Mouse (Mus musculus): Measurements from ENCODE around the gene Elovl1. TPM values are rescaled to one million over a fixed set of nuclear protein-coding genes. Genes with fewer than 3 reads are reported as not detected.

Elovl1 gene
- 10 to 100 TPM; 25.4 to 30.1 TPM for total RNA-seq (2021)
- long read RNA-seq, experiment 1, transcript Elovl1-201 (8 exons, 1,811 nt) = major isoform, 57 of 60 reads
- long read RNA-seq, experiment 1, partial matches to known transcripts = 1 of 60 reads
- long read RNA-seq, experiment 1, other reads (novel, unspliced or antisense) = 0 of 60 reads
- long read RNA-seq, experiment 2, transcript Elovl1-201 (8 exons, 1,811 nt) = major isoform, 39 of 39 reads
- long read RNA-seq, experiment 2, partial matches to known transcripts = 0 of 39 reads
- long read RNA-seq, experiment 2, other reads (novel, unspliced or antisense) = 0 of 39 reads

DNA sequence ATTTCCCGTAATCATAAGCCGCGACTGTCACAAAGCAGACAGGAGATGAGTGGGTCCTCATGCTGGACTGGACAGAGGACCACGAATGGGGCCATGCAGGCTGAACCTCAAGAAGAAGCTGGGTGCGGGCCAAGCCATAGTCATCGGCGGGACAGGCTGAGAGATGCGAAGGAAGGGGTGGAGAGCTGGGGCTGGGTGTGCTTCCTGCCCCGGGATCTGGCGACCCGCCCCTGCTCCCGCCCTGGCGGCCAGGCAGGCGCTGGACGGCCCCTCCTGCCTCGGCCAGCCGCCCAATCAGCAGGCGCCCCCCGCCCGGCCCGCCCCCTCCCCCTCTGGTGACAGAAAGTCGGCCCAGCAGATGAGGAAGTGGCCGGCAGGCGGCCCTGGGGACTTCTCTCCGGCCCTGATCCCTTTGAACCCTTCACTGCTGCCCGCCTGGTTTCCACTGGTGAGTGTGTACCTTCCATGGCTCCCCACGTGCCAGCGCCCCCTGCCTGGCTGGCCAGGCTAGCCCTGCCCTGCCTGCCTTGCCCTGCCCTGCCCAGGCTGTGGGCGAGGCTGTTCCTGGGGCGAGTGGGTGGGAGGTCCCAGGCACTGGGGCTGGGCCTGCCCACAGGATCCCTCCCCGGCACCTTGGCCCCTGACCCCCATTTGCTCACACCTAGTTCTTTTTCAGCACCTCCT, at the start of gene Elovl1:
Gene Elovl1 (plus strand): TSS at position 326 of the 684 bp plus-strand sequence.
- intact Hi-C loops (cut with DNase I) = loop anchor here (5.0 kb wide), 1 partner anchor 59 kb away; no protein-coding TSS in a partner anchor
- peak; percentile 95 to 96 for DNase-seq

DNA sequence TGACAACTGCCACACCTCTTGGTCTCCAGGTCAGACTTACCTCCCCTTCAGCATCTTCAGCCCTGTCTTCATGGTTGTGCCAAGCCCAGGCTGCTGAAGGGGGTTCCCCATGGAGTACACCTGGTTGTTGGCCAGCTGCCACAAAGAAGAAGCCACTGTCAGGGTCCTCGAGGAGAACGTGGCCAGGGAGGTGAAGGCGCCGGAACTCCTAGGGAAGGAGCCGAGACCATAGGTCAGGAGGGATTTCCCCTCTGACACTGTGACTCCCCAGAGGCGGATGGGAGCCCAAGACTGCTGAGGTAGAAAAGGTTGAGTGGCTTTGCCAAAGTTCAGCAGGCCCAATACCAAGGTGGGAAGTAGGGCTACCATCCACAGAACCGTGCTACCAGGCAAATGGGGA, 44.6 kb upstream of the Elovl1 start:
- no peak for DNase-seq
- intact Hi-C loops (cut with DNase I) = no loop called here

DNA sequence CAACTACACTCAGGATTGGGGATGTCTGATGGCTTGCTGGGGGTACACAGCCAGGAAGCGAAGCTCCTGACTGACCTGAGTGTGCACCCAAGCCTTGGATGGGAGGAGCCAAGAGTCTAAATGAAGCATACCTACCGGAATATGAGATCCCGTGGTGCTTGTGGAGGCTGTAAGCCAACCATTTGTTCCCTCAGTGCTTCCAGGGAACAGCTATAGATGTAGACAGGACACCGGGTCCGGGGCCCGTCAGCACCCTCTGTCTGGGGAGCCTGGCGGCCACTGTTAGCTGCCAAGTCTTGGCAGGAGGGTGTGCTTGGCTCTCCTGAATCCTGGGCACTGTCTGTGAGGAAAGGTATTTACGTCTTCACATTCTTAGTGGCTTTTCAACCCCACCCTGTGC, 40.6 kb upstream of the Elovl1 start:
- DNase-seq = no peak
- intact Hi-C loops (cut with DNase I) = no loop called here

DNA sequence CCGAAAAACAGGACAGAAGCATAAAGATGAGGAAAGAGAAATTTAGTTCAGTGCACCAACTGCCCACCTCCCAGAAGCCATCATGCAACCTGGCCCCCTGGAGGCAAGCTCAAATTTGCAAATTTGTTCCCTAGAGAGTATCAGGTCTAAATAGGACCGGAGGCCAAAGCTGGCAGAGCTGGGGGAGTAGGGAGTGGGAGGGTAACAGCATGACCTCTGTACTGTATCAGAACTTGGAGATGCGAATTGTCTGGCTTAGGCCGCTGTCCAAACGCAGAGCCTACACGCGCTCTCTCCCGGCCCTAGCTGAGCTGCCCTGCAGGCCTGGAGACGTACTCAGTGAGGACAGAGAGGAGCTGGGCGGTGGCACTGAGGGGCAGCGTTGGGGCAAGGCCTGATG, 37.7 kb upstream of the Elovl1 start:
- no peak for DNase-seq
- intact Hi-C loops (cut with DNase I) = no loop called here

DNA sequence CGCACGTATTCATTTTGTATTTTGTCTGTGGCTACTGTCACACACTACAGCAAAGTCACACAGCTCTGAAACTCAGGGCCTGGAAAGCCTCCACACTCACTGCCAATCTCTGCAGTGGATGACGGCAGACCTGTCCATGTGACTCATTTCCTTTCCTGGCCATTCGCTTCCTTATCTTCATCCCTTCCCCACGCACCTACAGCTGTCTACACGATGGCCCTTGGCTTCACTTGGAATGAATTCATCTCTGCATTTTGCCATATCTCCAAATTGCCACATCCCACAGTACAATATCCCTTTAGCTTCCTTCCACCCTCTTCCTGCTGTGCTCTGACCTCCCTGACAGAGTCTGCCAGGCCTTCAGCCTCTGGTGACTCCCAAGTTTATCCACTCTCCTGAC, 33.4 kb upstream of the Elovl1 start:
- intact Hi-C loops (cut with DNase I) = no loop called here
- DNase-seq = peak in 1 of 2 experiments; percentile 18

DNA sequence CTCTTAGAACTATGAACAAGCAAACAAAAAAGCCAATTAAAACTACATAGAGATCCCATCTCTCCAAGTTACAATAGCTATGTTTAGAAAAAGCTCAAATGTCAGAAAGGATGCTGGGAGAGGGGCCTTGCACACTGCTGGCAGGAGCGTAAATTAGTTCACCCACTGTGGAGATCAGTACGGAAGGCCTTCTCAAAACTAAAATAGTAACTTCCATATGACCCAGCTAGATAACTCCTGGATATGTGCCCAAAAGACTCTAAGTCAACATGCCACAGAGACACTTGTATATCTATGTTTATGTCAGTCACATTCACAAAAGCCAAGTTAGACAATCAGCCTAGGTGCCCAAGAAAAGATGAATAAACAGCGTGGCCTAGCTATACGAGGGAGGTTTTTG, 32.6 kb upstream of the Elovl1 start:
- intact Hi-C loops (cut with DNase I) = no loop called here

DNA sequence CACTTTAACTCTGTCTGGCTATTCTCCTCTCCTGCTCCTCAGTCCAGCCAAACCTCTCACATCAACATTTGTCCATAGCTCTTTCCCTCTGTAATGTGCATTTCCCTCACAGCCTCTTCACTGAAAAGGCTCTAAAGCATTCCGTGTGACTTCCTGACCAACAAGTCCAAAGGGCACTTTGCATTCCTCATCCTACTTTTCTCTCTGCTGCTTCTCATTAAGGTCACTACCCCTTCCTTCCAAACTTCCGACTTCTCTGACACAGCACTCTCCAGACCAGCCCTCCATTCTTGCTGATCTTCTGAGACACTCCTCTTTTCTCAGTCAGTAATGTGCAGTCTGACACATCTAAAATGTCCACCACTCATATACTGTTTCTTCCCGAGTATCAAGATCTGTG, 31.5 kb upstream of the Elovl1 start:
- no peak for DNase-seq
- intact Hi-C loops (cut with DNase I) = no loop called here

More for the DNA sequence above, 32.6 kb upstream of the Elovl1 start:
- no peak for DNase-seq

DNA sequence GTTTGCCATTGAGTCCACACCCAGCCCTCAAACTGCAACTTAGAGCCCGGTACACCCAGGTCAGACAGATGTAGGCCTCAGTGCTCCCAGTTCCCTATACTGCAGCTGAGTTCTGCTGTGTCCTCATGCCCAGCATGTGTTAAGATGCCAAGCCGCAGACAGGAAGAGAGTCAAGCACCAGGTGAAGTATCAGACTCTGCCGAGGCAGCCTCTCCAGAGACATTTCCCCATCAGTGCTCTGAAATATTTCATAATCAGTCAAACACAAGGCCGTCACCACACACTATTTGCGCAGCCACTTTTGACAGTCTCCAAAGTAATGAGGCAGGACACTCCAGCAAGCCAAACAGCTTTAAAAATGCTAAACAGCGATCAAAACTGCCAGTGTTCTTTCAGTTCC, 29.5 kb upstream of the Elovl1 start:
- DNase-seq = no peak

DNA sequence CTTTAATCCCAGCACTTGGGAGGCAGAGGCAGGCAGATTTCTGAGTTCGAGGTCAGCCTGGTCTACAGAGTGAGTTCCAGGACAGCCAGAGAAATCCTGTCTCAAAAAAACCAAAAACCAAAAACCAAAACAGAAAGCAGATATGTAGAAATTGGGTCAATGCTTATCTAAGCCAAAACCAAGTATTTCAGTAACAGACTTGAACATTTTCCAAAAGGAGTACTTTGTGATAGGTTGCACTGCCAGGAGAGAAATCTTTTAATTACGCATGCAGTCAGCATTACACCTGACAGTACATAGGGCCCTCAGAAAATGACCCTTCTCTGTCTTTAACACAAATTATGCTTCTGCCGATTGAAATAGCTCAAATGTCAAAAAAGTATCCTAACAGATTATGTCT, 26.5 kb upstream of the Elovl1 start:
- no peak for DNase-seq
- intact Hi-C loops (cut with DNase I) = no loop called here

More for the DNA sequence above, 29.5 kb upstream of the Elovl1 start:
- intact Hi-C loops (cut with DNase I) = no loop called here

DNA sequence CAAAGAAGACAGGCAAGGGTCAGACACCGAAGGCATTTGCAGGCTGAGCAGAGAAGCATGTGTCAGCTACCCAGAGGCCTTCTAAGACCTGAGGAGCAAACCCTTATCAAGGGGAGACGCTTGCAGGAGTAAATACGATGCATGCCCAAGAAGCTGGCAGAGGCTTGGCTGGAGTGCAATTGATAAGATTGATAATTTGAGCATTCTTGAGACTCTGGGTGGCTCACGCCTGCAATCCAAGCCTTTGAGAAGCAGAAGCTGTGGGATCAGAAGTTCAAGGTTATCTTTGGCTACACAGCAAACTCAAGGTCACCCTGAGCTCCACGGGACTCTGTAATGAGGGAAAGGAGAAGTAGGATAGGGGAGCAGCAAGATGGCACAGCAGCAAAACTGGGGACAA, 26.0 kb upstream of the Elovl1 start:
- intact Hi-C loops (cut with DNase I) = no loop called here
- no peak for DNase-seq

DNA sequence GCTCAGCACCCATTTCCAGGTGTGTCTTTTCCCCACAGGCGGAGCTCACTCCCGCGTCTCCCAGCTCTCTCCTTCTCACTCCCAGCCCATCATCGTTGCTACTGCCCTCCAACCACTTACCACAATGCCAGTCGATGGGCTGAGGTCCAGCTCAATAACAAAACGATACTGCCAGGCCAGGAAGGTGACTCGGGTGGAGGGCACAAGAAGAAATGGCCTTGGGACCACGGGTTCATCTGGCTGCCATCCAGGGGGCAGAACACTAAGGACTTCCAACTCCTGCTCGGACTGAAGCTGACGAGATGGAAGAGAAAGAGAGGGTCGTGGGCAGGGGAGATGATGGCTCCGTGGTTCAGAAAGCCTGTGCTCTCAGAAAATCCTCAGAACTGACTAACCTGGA, 25.2 kb upstream of the Elovl1 start:
- DNase-seq = no peak
- intact Hi-C loops (cut with DNase I) = no loop called here

DNA sequence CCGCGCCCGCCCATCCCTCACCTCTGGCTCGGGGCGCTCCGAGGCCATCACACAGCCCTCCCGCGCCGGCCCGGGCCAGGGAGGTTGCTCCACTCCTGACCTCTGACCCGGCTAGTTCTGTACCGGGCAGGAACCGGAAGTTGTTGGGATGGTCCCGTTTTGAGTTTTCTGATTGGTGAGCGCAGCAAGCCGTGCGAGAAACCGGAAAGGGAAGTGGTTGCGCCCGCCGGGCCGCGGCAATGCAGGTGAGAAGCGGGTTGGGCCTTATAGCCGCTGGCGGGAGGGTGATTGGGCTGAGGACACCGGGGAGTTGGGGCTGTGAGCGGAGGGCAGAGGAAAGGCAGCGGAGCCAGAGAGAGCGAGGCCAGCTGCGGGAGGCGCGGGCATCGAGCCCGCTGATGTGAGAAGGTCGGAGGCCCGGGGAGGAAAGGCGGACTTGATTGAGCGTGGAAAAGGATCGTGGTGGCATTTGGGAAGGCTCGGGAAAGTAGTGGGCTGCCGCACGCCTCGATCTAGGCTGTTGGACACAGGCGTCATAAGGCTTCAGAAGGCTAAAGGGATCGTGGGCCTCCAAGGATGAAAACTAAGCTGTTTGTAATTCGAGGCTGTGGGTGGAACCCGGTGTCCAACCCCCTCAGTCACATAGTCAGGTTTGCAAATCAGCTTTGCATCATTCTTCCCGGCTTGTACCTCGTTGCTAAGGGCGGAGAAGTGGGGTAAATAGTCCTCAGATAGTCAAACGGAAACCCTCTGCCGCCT, 18.6 kb upstream of the Elovl1 start, which contains the start of the genes Szt2 and Med8:
Gene Szt2 (minus strand): TSS at position 132 of the 759 bp plus-strand sequence.
Gene Med8 (plus strand): TSS at position 196 of the 759 bp plus-strand sequence.
- peak; percentile 86 to 91 for DNase-seq
- intact Hi-C loops (cut with DNase I) = loop anchor here (5.0 kb wide), 1 partner anchor 158 kb away; no protein-coding TSS in a partner anchor

DNA sequence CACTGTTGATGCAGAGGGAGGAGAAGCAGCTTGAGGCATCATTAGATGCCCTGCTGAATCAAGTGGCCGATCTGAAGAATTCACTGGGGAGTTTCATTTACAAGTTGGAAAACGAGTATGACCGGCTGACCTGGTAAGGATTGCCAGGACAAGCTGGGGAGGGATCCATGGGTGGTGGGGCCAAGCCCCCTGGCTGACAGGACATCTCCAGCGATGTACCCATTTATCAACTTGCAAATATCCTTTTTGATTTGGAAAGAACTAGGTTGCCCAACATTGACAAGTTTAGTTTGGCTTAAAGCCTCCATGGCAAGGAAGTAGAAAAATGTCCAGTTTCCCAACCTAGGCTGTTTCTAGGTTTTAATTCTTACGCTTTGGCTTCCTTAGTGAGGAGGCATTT, 17.0 kb upstream of the Elovl1 start:
- DNase-seq = no peak
- intact Hi-C loops (cut with DNase I) = no loop called here

DNA sequence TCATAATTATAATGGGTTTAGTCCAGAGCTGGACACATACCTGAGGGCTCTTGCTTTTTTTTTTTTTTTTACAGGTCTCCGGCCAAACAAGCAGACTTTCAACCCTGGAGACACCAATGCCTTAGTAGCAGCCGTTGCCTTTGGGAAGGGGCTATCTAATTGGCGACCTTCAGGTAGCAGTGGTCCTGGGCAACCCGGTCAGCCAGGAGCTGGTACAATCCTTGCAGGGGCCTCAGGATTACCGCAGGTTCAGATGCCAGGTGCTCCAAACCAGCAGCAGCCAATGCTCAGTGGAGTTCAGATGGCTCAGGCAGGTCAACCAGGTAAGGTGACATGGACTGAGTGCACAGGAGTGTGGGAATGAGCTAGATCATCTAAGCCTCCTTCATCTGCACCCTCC, 14.3 kb upstream of the Elovl1 start:
- DNase-seq = no peak
- intact Hi-C loops (cut with DNase I) = no loop called here

DNA sequence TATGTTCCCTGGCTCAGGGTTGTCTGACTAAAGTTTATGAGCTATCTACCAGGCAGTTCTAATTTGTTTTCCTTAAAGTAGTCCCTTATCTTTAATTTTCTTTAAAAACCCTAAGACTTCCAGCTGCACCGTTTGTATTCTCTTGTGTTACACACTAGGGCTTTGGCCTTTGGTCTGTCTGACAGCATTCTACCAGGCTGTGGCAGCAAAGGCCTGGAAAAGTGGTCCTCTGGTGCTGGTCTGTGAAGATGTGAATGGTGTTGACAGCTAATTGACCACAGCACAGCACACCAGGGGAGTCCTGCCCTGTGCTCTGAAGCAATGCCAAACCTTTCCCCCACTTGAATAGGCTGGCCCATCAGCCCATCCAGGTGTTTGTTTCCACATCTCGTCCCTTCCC, 12.1 kb upstream of the Elovl1 start:
- intact Hi-C loops (cut with DNase I) = no loop called here
- no peak for DNase-seq

DNA sequence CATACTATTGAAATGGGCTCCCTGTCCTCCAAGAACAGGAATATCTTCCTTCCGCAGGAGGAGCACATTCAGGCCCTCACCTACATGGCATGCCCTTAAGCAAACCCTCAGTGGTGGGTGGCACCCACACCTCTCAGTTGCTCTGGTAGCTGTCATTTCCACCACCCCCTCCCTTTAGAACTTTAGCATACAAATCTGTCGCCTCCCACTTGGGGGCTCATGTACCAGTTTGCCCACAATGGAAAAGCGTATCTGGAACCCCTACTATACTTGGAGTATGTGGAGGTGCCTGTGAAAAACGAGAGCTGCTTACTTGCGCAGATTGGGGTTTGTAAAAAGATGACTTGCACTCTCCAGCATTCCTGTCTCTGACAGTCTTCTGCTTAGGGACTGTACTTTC, 11.6 kb upstream of the Elovl1 start:
- intact Hi-C loops (cut with DNase I) = no loop called here
- no peak for DNase-seq

DNA sequence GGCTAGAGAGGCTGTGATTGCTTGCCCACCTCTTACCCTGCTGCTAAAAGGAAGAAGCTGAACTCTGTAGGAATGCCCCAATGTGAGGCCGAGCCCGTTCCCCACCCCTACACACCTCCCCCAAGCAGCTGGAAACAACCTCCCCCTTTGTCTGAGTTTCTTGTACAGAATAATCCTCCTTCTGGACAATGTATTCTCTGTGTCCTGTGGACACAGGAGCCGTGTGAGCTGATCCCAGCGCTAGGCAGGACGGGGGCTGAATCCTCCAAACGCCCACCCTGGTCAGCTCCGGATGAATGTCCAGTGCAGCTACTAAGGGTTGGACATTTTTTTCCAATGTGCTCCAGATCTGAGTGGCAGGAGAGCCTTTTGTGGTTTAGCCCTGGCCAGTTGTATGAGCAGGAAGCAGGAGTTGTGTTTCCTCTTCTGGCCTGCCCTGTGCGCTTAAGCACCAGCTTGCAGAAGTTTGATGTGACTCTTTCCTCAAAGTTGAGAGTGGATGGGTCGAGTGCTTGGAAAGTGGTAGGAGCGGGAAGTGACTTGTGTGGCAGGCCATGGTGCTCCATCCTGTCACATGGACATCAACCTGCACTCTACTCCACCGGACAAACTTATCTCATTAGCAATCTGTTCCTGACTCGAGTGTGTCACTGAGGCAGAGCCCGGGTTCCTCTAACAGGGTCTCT, 10.6 kb upstream of the Elovl1 start:
- intact Hi-C loops (cut with DNase I) = no loop called here

DNA sequence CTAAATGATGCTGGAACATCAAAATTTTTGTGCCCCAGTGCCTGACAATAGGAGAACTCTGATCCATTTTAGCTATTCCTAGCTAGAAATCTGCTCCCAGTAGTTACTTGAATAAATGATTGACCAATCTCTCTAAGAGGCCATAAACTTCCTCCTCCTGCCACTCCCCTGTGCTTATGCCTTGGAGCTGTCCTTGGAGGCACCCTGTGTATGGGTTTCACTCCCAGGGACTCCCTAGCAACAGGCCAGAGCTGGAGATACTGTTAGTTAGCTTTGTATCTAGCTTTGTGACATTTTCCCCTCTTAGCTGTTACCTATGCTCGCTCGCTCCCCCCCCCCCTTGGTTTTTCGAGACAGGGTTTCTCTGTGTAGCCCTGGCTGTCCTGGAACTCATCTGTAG, 6.5 kb upstream of the Elovl1 start:
- intact Hi-C loops (cut with DNase I) = no loop called here
- no peak for DNase-seq

More for the DNA sequence above, 10.6 kb upstream of the Elovl1 start:
- DNase-seq = no peak

DNA sequence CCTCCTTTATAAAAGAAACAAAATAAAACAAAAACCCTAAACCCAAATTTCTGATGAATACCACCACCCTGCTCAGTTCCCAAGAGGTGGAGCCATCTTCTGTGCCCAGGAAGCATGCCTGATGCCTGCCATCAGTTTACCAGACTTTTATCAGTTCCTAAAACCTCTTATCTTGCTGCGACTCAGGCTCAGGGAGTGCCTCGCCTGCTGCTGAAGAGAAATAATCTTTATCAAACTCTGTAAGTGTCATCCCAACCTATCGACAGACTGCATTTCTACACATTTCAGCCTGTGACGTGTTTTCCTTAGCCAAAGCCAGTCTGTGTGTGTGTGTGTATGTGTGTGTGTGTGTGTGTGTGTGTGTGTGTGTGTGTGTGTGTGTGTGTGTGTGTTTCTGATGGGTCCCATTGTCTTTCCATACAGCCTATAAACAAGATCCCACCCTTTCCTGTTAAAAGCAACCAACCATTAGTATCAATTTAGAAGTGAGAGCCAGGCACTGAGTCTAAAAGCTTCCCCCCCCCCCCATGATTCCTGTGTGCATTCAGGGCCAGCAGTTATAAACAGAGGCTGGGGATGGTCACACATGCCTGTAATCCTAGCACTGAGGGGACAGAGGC, 3.2 kb upstream of the Elovl1 start:
- DNase-seq = no peak
- intact Hi-C loops (cut with DNase I) = loop anchor here (5.0 kb wide), 1 partner anchor 63 kb away; no protein-coding TSS in a partner anchor

DNA sequence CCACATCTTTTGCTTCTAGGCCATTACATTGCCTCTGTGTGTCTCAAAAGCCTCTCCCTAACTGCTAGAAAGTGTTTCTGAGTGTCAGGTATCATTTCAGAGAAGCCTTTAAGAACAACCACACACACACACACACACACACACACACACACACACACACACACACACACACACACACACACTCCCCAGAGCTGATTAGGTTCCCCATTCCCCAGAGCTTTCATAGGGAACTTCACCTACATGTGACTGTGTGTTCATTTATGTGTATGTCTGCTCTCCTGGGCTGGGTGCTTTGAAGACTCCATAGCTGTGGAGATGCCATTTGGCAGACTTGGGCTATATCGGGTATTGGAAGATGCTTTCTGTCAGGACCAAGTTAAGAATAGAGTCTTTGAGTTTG, 2.5 kb upstream of the Elovl1 start:
- no peak for DNase-seq
- intact Hi-C loops (cut with DNase I) = loop anchor here (5.0 kb wide), 1 partner anchor 62 kb away; no protein-coding TSS in a partner anchor
